Mouse (Mus musculus) neural tube, embryonic 14.5 days (tissue): ENCODE measurements around the gene Snapc1. TPM values are rescaled to one million over a fixed set of nuclear protein-coding genes. Genes with fewer than 3 reads are reported as not detected.

ENCODE experiments used
- ATAC-seq: fragments of 200-750 bp; cut with Nextera tagmentation; 2 replicates; pipeline ENCODE4 v1.8.0; 2017; ENCODE audit warnings: low read depth, mild to moderate bottlenecking, moderate TSS enrichment, moderate library complexity
- H3K27ac ChIP-seq: fragments of 300-500 bp; sonication (generic); 2 replicates; pipeline ENCODE4 v1.5.1; 2014; ENCODE audit warnings: low read depth, mild to moderate bottlenecking, control low read depth, low read length, moderate library complexity, mixed read lengths
- H3K27me3 ChIP-seq: fragments of 300-500 bp; sonication (generic); 2 replicates; pipeline ENCODE4 v1.6.1; 2014; ENCODE audit warnings: low read length; ENCODE audit not compliant: control insufficient read depth, insufficient read depth
- H3K36me3 ChIP-seq: fragments of 300-500 bp; sonication (generic); 2 replicates; pipeline ENCODE4 v1.6.1; 2014; ENCODE audit warnings: low read length, mixed read lengths; ENCODE audit not compliant: control insufficient read depth, insufficient read depth
- H3K4me1 ChIP-seq: fragments of 300-500 bp; sonication (generic); 2 replicates; pipeline ENCODE4 v1.6.1; 2014; ENCODE audit warnings: low read length; ENCODE audit not compliant: control insufficient read depth, insufficient read depth
- H3K4me2 ChIP-seq: fragments of 300-500 bp; sonication (generic); 2 replicates; pipeline ENCODE4 v1.6.1; 2014; ENCODE audit warnings: mild to moderate bottlenecking, low read depth, low read length, control low read depth
- H3K4me3 ChIP-seq: fragments of 300-500 bp; sonication (generic); 2 replicates; pipeline ENCODE4 v1.5.1; 2014; ENCODE audit warnings: low read depth, low read length, control low read depth, mixed read lengths
- H3K9ac ChIP-seq: fragments of 300-500 bp; sonication (generic); replicated peaks from 2 replicates; pipeline ENCODE4 v1.6.1; 2014; ENCODE audit warnings: low read depth, mild to moderate bottlenecking, control low read depth, low read length, mixed read lengths
- H3K9me3 ChIP-seq: fragments of 300-500 bp; sonication (generic); 2 replicates; pipeline ENCODE4 v1.6.1; 2016; ENCODE audit warnings: low read length; ENCODE audit not compliant: control insufficient read depth
- WGBS: fragments of 180-500 bp; shearing (Covaris S2); extraction: QIAGEN DNeasy Blood & Tissue Kit; methylation state at CpG from one replicate; pipeline ENCODE4 v1.1.7; 2014; 5-methylcytosine and 5-hydroxymethylcytosine counted together
- polyA plus RNA-seq: library from polyadenylated mRNA; unstranded; fragments of >200 nt; fragmentation: Nextera tagmentation; extraction: Ambion mirVana; gene quantifications from 2 replicates; pipeline ENCODE4 v1.2.1, GENCODE M21; 2014

Snapc1 gene
- 38.1 and 41.5 TPM in 2 replicates for polyA plus RNA-seq

DNA sequence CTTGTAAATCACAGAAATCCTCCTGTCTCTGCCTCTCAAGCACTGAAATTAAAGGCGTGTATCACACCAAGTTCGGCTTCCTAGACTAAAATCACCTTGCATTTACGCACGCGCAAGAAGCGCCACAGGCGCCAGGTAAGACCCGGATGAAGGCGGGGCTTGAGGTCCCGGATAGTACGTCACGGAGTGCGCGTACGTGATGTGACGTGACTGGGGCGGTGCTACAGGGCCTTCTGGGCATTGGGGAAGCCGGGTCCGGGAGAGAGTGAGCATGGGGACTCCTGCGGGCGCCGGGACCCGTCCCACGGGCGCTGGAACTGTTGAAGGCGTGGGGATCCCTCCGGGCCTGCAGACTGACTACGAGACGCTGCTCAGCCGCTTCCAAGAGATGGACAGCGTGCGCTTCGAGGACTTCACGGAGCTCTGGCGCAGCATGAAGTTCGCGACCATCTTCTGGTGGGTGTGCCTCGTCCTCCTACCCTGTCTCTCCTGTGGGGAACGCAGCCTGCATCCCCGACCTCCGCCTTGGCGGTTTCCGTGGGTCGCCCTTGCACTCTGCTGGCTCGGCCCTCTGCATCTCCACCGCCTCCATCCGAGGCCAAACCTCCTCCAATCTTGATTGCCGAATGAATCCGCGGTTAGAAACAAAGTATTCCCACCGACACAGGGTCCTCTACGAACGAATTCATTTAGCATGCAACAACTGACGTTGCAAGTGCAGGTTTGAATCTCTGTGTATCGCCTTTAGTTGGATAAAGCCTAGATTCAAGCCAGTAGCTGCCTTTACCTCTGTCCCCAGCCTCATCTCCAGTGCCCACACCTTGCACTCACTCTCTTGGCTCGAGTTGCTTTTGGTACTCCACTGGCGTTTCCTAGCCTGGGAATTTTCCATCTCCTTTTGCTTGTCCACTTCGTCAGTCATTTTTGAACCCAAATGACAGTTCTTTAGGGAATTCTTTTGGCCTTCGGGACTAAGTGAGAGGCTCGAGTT lies at the start of gene Snapc1:
Gene Snapc1 (plus strand): TSS at position 191 of the 991 bp plus-strand sequence.
- H3K27ac ChIP-seq, result peak within 1 kb of the TSS; percentile 64
- peak; percentile 100 for ATAC-seq
- peaks cover 12% of the 10 kb centered on the region; the same call in 1 of the 2 replicates for H3K36me3 ChIP-seq
- H3K9ac ChIP-seq, result peak within 1 kb of the TSS; percentile 69
- peak within 1 kb of the TSS; percentile 62 for H3K4me3 ChIP-seq
- 2% methylated on average over 59 of the region's 60 CpGs for WGBS
- peak within 1 kb of the TSS; percentile 51 for H3K4me2 ChIP-seq
- H3K9me3 ChIP-seq, result no peaks in the 10 kb centered on the region
- peaks cover 4% of the 10 kb centered on the region; the same call in 1 of the 2 replicates for H3K4me1 ChIP-seq
- H3K27me3 ChIP-seq, result no peaks in the 10 kb centered on the region; the same call in 1 of the 2 replicates

DNA sequence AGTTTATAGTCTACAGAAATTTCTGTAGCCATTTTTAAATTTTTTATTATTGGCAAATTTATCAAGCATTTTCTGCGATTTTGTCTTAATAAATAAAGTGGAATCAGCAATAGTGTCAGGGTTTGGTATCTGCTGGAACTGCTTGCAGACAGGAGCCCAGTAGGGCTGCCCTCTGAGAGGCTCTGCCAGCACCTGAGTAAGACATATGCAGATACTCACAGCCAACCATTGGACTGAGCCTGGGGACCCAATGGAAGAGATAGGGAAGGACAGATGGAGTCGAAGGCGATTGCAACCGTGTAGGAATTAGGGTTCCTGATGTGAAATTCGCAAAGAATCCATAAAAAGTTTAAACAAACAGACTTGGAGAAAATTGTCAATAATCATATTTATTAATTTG lies 45.8 kb upstream of the Snapc1 start:
- H3K9ac ChIP-seq, result no peak overlapping the region
- ATAC-seq, result no peak
- H3K9me3 ChIP-seq, result no peaks in the 10 kb centered on the region
- no peak overlapping the region for H3K4me2 ChIP-seq
- H3K27ac ChIP-seq, result no peak overlapping the region
- 94% methylated on average over 5 of the region's 5 CpGs for WGBS
- no peaks in the 10 kb centered on the region for H3K36me3 ChIP-seq
- H3K4me3 ChIP-seq, result no peak overlapping the region
- H3K27me3 ChIP-seq, result no peaks in the 10 kb centered on the region
- no peaks in the 10 kb centered on the region for H3K4me1 ChIP-seq

DNA sequence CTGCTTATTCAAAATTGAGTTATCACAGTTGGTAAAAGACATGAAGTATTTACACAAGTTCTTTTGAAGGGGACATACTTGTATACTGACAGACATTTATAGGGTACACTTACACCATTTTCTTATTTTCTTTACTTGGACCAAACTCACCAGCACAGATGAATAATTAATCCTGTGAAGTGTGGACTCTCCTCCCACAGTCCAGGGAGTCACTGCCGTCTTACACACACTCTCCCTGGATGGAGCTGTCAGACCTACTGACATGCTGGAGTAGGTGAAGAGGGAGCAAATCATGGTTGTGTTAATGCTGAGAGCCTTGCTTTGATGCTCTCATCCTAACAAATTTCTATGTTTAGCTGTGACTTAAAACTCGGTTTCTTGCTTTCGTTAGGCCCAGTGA lies 34.0 kb upstream of the Snapc1 start:
- 94% methylated on average over 3 of the region's 3 CpGs for WGBS
- no peaks in the 10 kb centered on the region for H3K4me1 ChIP-seq
- no peak for ATAC-seq
- H3K9ac ChIP-seq, result no peak overlapping the region
- no peak overlapping the region for H3K4me3 ChIP-seq
- H3K27ac ChIP-seq, result no peak overlapping the region
- no peak overlapping the region for H3K4me2 ChIP-seq
- H3K36me3 ChIP-seq, result peaks cover 39% of the 10 kb centered on the region
- no peaks in the 10 kb centered on the region for H3K9me3 ChIP-seq
- no peaks in the 10 kb centered on the region for H3K27me3 ChIP-seq

DNA sequence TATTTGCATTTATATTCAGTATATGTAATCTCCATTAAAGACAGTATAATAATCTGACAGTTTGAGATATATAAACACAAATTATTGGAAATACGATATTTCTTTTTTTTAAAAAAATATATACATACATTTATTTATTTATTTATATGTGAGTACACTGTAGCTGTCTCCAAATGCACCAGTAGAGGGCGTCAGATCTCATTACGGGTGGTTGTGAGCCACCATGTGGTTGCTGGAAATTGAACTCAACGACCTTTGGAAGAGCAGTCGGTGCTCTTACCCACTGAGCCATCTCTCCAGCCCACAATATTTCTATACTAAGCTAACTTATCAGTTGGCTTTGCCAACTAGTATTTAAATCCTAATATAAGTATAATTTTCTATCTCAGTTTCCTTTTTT lies 33.0 kb upstream of the Snapc1 start:
- H3K27ac ChIP-seq, result no peak overlapping the region
- no peak overlapping the region for H3K4me2 ChIP-seq
- H3K27me3 ChIP-seq, result no peaks in the 10 kb centered on the region
- no peak overlapping the region for H3K9ac ChIP-seq
- no peak for ATAC-seq
- 59% methylated on average over 5 of the region's 5 CpGs for WGBS
- H3K4me1 ChIP-seq, result no peaks in the 10 kb centered on the region
- peaks cover 39% of the 10 kb centered on the region for H3K36me3 ChIP-seq
- H3K4me3 ChIP-seq, result no peak overlapping the region
- no peaks in the 10 kb centered on the region for H3K9me3 ChIP-seq

DNA sequence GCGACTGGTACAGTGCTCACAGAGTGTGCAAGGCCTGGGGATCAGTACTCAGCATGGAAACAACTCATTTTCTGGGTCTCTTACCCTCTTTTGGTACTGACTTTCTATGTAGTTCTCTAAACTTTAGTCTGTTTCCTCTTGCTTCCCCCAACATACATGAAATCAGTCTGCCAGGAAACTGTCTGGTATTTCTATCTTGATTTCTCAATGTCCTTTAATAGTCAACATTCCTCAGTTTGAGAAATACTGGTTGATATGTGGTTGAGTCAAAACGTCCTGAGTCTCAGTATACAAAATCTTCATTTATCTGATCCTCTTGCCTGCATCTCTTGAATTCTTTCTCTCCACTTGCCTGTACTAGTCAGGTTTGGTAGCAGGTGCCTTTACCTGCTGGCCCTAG lies 29.8 kb upstream of the Snapc1 start:
- Histone ChIP-seq H3K4me1 (no peaks in the 10 kb centered on the region), H3K27ac (no peak overlapping the region), H3K4me2 (no peak overlapping the region), H3K4me3 (no peak overlapping the region), H3K36me3 (peaks cover 43% of the 10 kb centered on the region), H3K27me3 (no peaks in the 10 kb centered on the region), H3K9me3 (no peaks in the 10 kb centered on the region), H3K9ac (no peak overlapping the region)
- 84% methylated on average over 2 of the region's 2 CpGs for WGBS
- no peak for ATAC-seq

DNA sequence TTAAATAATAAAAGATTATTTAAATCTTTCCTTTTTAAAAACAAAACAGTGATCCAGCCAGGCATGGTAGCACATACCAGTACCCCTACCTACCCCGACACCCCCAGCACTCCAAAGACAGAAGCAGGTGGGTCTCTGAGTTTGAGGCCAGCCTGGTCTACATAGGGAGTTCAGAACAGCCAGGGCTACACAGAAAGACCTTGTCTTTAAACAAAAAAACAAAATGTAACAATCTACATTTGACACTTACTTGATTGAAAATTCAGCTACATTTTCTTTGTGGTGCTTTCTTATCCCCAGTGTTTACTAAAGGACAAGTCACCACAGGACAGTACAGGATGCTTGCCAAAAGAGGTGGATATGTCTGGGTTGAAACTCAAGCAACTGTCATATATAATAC lies 26.9 kb upstream of the Snapc1 start, which contains the start of gene Gm49321:
Gene Gm49321 (plus strand): TSS at position 301 of the 400 bp plus-strand sequence.
- WGBS, result 93% methylated on average over 1 of the region's 1 CpGs
- H3K4me3 ChIP-seq, result no peak within 1 kb of the TSS

DNA sequence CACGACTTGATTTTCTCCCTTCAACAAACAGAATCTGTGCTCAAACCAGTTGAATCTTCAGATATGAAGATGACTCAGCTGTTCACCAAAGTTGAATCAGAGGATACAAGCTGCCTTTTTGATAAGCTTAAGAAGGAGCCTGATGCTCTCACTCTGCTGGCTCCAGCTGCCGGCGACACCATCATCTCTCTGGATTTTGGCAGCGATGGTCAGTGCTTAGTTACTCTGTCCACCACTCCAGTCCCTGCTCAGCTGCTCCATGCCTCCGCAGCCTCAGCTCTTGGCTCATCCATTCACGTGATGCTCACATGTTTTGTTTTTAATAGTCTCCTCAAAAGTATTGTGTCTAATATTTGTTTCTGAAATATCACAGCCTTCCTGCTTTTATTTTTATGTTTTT lies 24.7 kb upstream of the Snapc1 start:
- no peaks in the 10 kb centered on the region for H3K27me3 ChIP-seq
- WGBS, result 97% methylated on average over 6 of the region's 6 CpGs
- H3K27ac ChIP-seq, result no peak overlapping the region
- no peak overlapping the region for H3K4me3 ChIP-seq
- no peaks in the 10 kb centered on the region for H3K9me3 ChIP-seq
- H3K4me2 ChIP-seq, result no peak overlapping the region
- no peaks in the 10 kb centered on the region for H3K4me1 ChIP-seq
- no peak overlapping the region for H3K9ac ChIP-seq
- ATAC-seq, result no peak
- peaks cover 51% of the 10 kb centered on the region for H3K36me3 ChIP-seq

More for the DNA sequence above, 26.9 kb upstream of the Snapc1 start, which contains the start of gene Gm49321:
- Histone ChIP-seq H3K27me3 (no peaks in the 10 kb centered on the region), H3K9me3 (no peaks in the 10 kb centered on the region), H3K36me3 (peaks cover 42% of the 10 kb centered on the region), H3K4me2 (no peak within 1 kb of the TSS), H3K9ac (no peak within 1 kb of the TSS), H3K27ac (no peak within 1 kb of the TSS), H3K4me1 (no peaks in the 10 kb centered on the region)
- no peak for ATAC-seq

DNA sequence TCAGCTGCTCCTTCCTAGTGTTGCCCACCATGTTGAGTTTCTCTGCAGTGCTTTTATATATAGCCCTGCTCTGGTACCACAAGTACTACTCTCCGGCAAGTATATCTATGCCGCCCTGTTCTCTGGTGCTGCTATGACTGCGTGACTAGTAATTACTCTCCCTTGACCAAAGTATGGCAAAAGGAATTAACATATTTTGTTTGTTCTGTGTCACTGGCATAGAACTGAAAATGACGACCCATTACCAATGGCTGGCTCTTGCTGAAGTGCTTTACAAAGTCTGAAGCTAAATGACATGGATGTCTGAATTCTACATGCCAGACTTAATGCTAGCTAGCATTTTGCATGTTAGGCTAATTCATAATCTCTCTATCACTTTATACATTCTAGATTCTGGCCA lies 15.9 kb upstream of the Snapc1 start:
- H3K4me2 ChIP-seq, result no peak overlapping the region
- H3K4me3 ChIP-seq, result no peak overlapping the region
- no peak for ATAC-seq
- 91% methylated on average over 4 of the region's 4 CpGs for WGBS
- no peaks in the 10 kb centered on the region for H3K27me3 ChIP-seq
- H3K27ac ChIP-seq, result no peak overlapping the region
- no peak overlapping the region for H3K9ac ChIP-seq
- no peaks in the 10 kb centered on the region for H3K9me3 ChIP-seq
- H3K36me3 ChIP-seq, result peaks cover 10% of the 10 kb centered on the region
- H3K4me1 ChIP-seq, result peaks cover 3% of the 10 kb centered on the region; the same call in 1 of the 2 replicates
